Mouse (Mus musculus): ENCODE measurements around the gene Cdk18.
"Not testable (repeated sequence)": the region's sequence is repeated elsewhere in the genome, so short reads cannot be mapped to it uniquely, and the experiment has no call there.

Cdk18 gene

DNA sequence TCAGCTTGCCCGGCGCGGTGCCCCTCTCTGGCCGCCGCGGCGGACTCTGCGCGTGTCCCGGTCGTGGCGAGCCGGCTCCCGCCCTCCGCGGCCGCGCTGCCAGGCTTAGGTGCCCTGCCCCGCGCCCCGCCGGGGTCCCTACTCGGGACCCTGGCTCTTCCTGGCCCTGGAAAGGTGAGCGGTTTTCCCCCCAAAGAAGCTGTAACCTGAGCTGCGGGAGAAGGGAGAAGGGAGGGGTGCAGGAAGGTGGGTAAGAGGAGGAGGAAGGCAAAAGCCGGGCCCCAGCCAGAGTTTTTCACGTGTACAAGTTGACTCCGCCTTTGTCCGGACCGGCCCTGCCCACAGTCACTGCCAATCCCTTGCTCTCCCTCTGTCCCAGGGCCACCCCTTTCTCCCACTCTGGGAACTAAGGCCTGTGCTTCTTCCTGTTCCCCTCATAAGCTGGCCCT lies at the start of gene Cdk18:
TSS of gene Cdk18 (minus strand) at position 269 of the 449 bp plus-strand sequence.
- no peak for DNase-seq (ENCODE audit: low spot score in 2 of 2)

- DNase-seq (ENCODE audit: low spot score in 2 of 2) = no peak
These were observed 49.7 kb upstream of the Cdk18 start for GRCm38 (mm10) chr1:132189231-132189630.

- DNase-seq (ENCODE audit: low spot score in 2 of 2) = no peak
These were observed 49.1 kb upstream of the Cdk18 start for GRCm38 (mm10) chr1:132188442-132189066.

DNA sequence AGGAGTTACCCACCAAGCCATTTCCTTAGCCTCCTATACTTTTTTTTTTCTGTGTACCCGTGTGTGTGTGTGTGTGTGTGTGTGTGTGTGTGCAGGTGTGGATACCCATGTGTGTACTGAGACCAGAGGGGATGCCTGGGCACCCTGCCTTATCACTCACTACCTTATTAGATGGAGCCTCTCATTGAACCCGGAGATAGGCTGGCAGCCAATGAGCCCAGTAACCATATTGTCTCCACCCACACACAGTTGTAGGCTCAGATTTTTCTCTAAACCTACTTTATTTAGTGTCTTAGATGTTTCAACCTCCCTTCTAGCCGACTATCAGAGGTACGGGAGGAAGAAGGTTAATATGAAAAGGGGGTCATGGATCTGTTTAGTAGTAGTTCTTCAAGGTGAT lies 46.8 kb upstream of the Cdk18 start:
- DNase-seq (ENCODE audit: low spot score in 2 of 2) = no peak

DNA sequence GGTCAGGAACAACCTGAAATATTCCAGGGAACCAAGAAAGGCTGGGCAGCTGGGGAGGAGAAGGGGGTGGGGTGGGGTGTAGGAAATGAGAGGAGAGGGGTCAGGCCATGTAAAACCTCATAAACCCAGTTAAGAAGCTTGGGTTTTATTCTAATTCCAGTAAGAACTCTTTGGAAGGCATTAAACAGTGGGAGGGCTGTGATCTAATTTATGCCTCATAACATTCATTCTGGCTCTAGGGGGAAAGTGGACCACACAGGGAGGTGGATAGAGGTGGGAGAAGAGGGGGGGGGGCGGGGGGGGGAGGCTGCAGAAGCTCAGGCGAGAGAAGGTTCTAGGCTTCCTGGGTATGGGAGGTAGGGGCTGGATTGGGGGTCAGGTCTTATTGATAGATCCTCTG lies 32.1 kb upstream of the Cdk18 start:
- DNase-seq (ENCODE audit: low spot score in 2 of 2) = no peak

GRCm38 (mm10) chr1:132170698-132171097 lies 31.2 kb upstream of the Cdk18 start:
- no peak for DNase-seq (ENCODE audit: low spot score in 2 of 2)

DNA sequence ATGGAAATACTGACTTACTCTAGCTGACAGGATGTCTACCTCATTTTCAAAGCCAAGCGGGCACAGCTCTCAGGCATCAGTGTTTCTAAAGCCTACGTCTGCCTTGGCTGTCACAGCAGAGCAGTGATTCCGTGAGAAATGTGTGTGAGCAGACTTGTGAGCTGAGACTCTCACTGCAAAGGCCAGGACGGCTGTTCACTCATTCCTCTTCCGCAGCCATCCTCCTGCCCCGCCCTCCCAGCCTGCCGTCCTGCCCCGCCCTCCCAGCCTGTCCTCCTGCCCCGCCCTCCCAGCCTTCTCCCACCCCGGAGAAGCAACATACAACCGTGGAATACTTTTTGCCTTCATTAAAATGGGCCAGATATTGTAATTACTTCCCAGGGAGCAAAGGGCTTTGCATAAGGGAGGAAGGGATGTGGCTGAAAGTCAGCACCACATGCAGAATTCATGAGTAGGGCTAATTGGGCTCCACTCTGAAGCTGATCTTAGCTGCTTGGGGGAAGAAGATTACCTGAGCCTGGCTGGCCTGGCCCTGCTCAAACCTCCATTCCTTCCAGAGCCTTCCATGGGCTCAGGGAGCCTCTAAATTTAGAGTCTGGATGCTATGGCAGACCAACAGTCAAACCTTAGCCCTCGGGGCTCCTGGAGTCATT lies 28.8 kb upstream of the Cdk18 start:
- DNase-seq (ENCODE audit: low spot score in 2 of 2) = no peak

DNA sequence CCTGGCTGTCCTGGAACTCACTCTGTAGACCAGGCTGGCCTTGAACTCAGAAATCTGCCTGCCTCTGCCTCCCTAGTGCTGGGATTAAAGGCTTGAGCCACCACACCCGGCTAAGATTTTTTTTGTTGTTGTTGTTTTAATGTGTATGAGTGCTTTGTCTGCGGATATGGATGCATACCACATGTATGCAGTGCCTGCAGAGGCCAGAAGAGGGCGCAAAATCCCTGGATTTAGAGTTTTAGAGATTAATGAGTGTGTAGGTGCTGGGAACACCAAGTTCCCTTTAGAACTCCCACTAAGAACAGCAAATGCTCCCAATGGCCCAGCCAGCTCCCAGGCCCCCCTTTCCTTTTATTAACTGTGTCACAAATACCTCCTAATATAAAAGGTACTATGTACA lies 26.4 kb upstream of the Cdk18 start:
- DNase-seq (ENCODE audit: low spot score in 2 of 2) = no peak

DNA sequence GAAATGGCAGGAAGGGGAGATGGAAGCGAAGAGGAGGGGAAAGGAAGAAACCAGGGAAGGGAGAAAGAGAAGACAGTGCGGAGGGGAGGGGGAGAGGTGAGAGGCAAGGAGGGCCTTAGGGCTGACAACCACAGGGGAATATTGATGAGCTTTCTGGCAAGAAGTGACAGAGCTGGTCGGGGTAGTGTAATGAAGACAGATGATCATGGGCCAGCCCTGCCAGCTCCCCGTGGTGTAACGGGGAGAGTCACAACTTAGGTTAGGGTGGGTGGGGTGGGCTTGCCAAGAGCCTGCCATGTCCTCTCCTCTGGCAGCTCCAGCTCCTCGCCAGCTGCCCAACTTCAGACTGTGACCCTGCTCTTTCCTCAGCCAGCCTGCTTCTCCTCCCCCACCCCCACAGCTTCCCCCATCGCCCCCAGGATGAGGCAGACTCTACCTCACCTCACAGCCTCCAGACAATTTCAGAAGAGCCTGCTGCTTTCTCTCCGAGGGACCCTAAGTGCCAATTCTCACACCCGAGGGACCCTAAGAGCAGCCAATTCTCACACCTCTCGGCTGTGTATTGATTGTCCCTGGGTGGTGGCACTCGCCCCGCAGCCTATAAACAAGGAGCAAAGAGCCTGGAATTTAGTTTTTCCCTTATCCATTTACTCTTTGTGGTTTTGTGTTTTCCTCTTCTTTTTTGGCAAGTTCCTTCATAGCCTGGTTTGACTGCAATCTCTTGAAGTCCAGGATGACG lies 25.5 kb upstream of the Cdk18 start:
- no peak for DNase-seq (ENCODE audit: low spot score in 2 of 2)

DNA sequence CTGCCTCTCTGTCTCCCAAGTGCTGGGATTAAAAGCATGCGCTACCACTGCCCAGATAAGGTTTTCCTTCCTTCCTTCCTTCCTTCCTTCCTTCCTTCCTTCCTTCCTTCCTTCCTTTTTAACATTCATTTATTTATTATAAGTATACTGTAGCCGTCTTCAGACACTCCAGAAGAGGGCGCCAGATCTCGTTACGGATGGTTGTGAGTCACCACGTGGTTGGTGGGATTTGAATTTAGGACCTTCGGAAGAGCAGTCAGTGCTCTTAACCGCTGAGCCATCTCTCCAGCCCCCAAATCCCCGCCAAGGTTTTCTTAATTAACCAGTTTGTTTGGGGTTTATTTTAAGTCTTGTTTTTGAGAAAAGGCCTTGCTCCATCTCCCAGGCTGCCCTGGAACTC lies 23.1 kb upstream of the Cdk18 start:
- DNase-seq (ENCODE audit: low spot score in 2 of 2) = not testable (repeated sequence)

- DNase-seq (ENCODE audit: low spot score in 2 of 2) = no peak
These were observed 21.9 kb upstream of the Cdk18 start for GRCm38 (mm10) chr1:132161211-132161880.

- no peak for DNase-seq (ENCODE audit: low spot score in 2 of 2)
These were observed 20.2 kb upstream of the Cdk18 start for GRCm38 (mm10) chr1:132159681-132160080.

GRCm38 (mm10) chr1:132158741-132159140 lies 19.3 kb upstream of the Cdk18 start:
- no peak for DNase-seq (ENCODE audit: low spot score in 2 of 2)

GRCm38 (mm10) chr1:132157808-132158207 lies 18.3 kb upstream of the Cdk18 start:
- DNase-seq (ENCODE audit: low spot score in 2 of 2) = no peak

GRCm38 (mm10) chr1:132157016-132157781 lies 17.7 kb upstream of the Cdk18 start:
- peak; percentile 53 to 75 for DNase-seq (ENCODE audit: low spot score in 2 of 2)

- peak; percentile 39 to 72 for DNase-seq (ENCODE audit: low spot score in 2 of 2)
These were observed 16.3 kb upstream of the Cdk18 start for GRCm38 (mm10) chr1:132155737-132156136.

- no peak for DNase-seq (ENCODE audit: low spot score in 2 of 2)
These were observed 14.2 kb upstream of the Cdk18 start for GRCm38 (mm10) chr1:132153691-132154090.

DNA sequence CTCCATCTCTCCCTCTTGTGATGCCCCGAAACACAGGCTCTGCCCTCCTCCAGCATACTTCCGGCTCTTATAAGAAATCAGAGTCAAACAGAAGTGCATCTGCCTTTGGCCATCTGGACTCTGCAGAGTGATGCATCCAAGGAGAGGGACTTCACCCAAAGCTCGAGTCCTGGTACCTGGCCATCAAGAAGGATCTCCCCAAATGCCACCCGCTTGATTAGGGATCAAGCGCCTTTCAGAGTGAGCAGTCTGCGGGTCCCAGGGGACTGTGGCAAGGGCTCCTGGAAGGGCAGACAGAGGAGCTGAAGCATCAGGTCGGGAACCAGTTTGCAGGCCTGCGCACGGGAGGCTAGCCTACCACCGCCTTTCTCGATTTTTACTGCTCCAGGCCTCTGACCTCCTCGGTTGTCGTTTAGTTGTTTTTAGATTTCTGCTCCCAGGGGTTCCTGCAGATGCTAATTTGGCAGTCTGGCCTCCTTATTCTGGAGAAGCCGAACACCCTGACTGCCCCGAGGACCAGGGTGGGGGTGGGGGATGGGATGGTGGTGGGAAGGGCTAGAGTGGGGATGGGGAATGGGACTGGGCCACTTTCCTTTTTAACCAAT lies 13.7 kb upstream of the Cdk18 start:
- DNase-seq (ENCODE audit: low spot score in 2 of 2) = no peak

DNA sequence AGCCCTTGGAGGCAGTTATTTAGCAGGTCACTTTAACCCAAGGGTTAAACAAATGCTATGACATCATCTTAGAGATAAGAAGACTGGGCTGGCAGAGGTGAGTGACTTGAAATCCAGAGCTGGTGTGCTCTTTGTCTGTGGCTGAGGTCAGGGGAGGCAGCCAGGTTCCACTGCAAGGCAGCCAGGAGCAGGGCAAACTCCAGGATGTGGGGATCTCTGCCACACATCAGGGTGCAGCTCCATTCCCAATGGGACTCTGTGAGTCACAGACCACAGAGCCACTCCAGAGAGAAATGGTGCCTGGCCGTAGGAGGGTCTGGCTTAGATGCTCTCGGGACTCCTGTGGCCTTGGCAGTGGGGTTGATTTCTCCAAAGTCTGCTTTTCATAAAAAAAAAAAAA lies 12.4 kb upstream of the Cdk18 start:
- DNase-seq (ENCODE audit: low spot score in 2 of 2) = no peak

GRCm38 (mm10) chr1:132150817-132151601 lies 11.5 kb upstream of the Cdk18 start:
- DNase-seq (ENCODE audit: low spot score in 2 of 2) = no peak
